Mouse (Mus musculus): ENCODE measurements around the gene Atrnl1.

DNA sequence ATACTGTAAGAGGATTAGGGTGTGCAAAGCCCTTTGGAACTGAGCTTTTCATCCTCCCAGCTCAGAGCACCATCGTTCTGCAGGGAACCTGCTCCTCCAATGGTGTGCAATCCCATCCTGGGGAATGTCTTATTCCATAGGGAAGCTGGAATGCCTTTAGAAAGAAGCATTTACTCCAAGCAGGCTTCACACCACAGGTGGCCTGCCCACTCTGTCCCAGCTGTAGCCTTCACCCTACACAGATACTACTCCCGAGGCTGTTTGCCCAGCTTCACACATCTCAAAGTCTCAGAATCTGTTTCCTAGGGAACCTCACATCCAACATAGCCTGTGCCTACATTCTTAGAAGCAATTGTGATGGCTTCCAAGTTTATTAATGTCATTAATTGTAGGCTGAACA is 418.8 kb downstream of the Atrnl1 start:
- no peak for TF ChIP-seq ZNF384 (IDR thresholded peaks at IDR 0.05; ENCODE audit: low read depth, low read length)
- no peak for TF ChIP-seq MAFK (IDR thresholded peaks at IDR 0.05; ENCODE audit: insufficient read depth, low read depth, low read length)
- TF ChIP-seq CHD2 (IDR thresholded peaks at IDR 0.05; ENCODE audit: low read depth, low read length): no peak
- no peak for TF ChIP-seq HCFC1 (IDR thresholded peaks at IDR 0.05; ENCODE audit: borderline replicate concordance, insufficient read depth, low read length)
- TF ChIP-seq ZC3H11A (IDR thresholded peaks at IDR 0.05; ENCODE audit: borderline replicate concordance, low read depth, low read length): no peak
